Mouse (Mus musculus): ENCODE measurements around the gene Cenps. TPM values are rescaled to one million over a fixed set of nuclear protein-coding genes. Genes with fewer than 3 reads are reported as not detected.
"Not testable (repeated sequence)": the region's sequence is repeated elsewhere in the genome, so short reads cannot be mapped to it uniquely, and the experiment has no call there.

The Cenps gene
- total RNA-seq (2021): 10 to 100 TPM; 23.8 to 28.4 TPM
- long read RNA-seq, transcript Cenps-201 (5 exons, 1,110 nt): major isoform, 21 of 37 reads
- long read RNA-seq, partial matches to known transcripts: 5 of 37 reads
- long read RNA-seq, other reads (novel, unspliced or antisense): 8 of 37 reads

- peak; percentile 91 to 94 for DNase-seq (ENCODE audit: low spot score in 2 of 2)
Measured at GRCm38 (mm10) chr4:149136982-149137770, at the start of gene Cenps. TSS of gene Cenps (minus strand) at chr4:149137629.

- DNase-seq (ENCODE audit: low spot score in 2 of 2): peak in 1 of 2 experiments; percentile 37
Measured at GRCm38 (mm10) chr4:149182755-149183154, 45.3 kb upstream of the Cenps start.

- no peak for DNase-seq (ENCODE audit: low spot score in 2 of 2)
Measured at GRCm38 (mm10) chr4:149182192-149182591, 44.8 kb upstream of the Cenps start.

GRCm38 (mm10) chr4:149179573-149179972, 42.1 kb upstream of the Cenps start:
- DNase-seq (ENCODE audit: low spot score in 2 of 2): no peak

GRCm38 (mm10) chr4:149179160-149179559, 41.7 kb upstream of the Cenps start:
- DNase-seq (ENCODE audit: low spot score in 2 of 2): no peak

GRCm38 (mm10) chr4:149178328-149178727, 40.9 kb upstream of the Cenps start:
- DNase-seq (ENCODE audit: low spot score in 2 of 2): no peak

GRCm38 (mm10) chr4:149177046-149177445, 39.6 kb upstream of the Cenps start:
- no peak for DNase-seq (ENCODE audit: low spot score in 2 of 2)

- no peak for DNase-seq (ENCODE audit: low spot score in 2 of 2)
Measured at GRCm38 (mm10) chr4:149176645-149177044, 39.2 kb upstream of the Cenps start.

- no peak for DNase-seq (ENCODE audit: low spot score in 2 of 2)
Measured at GRCm38 (mm10) chr4:149173661-149174060, 36.2 kb upstream of the Cenps start.

- peak in 1 of 2 experiments; percentile 33 for DNase-seq (ENCODE audit: low spot score in 2 of 2)
Measured at GRCm38 (mm10) chr4:149172666-149173065, 35.2 kb upstream of the Cenps start.

- DNase-seq (ENCODE audit: low spot score in 2 of 2): no peak
Measured at GRCm38 (mm10) chr4:149172083-149172482, 34.7 kb upstream of the Cenps start.

- no peak for DNase-seq (ENCODE audit: low spot score in 2 of 2)
Measured at GRCm38 (mm10) chr4:149171581-149171981, 34.2 kb upstream of the Cenps start.

- no peak for DNase-seq (ENCODE audit: low spot score in 2 of 2)
Measured at GRCm38 (mm10) chr4:149170394-149170931, 33.0 kb upstream of the Cenps start.

GRCm38 (mm10) chr4:149169926-149170325, 32.5 kb upstream of the Cenps start:
- not testable (repeated sequence) for DNase-seq (ENCODE audit: low spot score in 2 of 2)

GRCm38 (mm10) chr4:149168016-149168415, 30.6 kb upstream of the Cenps start:
- DNase-seq (ENCODE audit: low spot score in 2 of 2): no peak

- DNase-seq (ENCODE audit: low spot score in 2 of 2): peak; percentile 30 to 51
Measured at GRCm38 (mm10) chr4:149166957-149167611, 29.7 kb upstream of the Cenps start.

GRCm38 (mm10) chr4:149166215-149166946, 29.0 kb upstream of the Cenps start, which contains the start of gene Pgd:
TSS of gene Pgd (minus strand) at chr4:149166771.
- peak; percentile 93 to 97 for DNase-seq (ENCODE audit: low spot score in 2 of 2)

GRCm38 (mm10) chr4:149164150-149164549, 26.7 kb upstream of the Cenps start:
- DNase-seq (ENCODE audit: low spot score in 2 of 2): no peak

GRCm38 (mm10) chr4:149163196-149163595, 25.8 kb upstream of the Cenps start:
- DNase-seq (ENCODE audit: low spot score in 2 of 2): no peak

- DNase-seq (ENCODE audit: low spot score in 2 of 2): no peak
Measured at GRCm38 (mm10) chr4:149161166-149161565, 23.7 kb upstream of the Cenps start.

GRCm38 (mm10) chr4:149159891-149160290, 22.5 kb upstream of the Cenps start:
- DNase-seq (ENCODE audit: low spot score in 2 of 2): no peak
